Comparison of ENCODE assay signal across 16 mouse cellular contexts in genomic region chr5:67473094-67473493, GRCm38 (mm10). TPM values are rescaled to one million over a fixed set of nuclear protein-coding genes. Genes with fewer than 3 reads are reported as not detected.
DNase-seq lines count a peak whose midpoint lies in the region; ATAC-seq and TF ChIP-seq lines count a peak whose summit lies in the region.
"Had no signal": no experiment of that assay in that cellular context is flagged by ENCODE, and none has a peak within 500 bp of the region (broad histone marks: within the 10 kb centered on the region; RNA-seq: fewer than 3 reads in every experiment).

No protein-coding gene starts in this region.

- H3K9ac ChIP-seq in forebrain, postnatal 0 days, result no peak overlapping the region
- no peak overlapping the region for H3K9ac ChIP-seq in forebrain, embryonic 15.5 days (replicated peaks)
- no peak overlapping the region for H3K9ac ChIP-seq in lung, embryonic 14.5 days
- H3K9ac ChIP-seq: hindbrain, embryonic 15.5 days; limb, embryonic 15.5 days had no signal

- H3K4me3 ChIP-seq in forebrain, postnatal 0 days (ENCODE audit: low read depth, low read length), result no peak overlapping the region
- H3K4me3 ChIP-seq in forebrain, embryonic 15.5 days, result no peak overlapping the region
- no peak overlapping the region for H3K4me3 ChIP-seq in lung, embryonic 14.5 days (ENCODE audit: low read depth, low read length)
- H3K4me3 ChIP-seq: hindbrain, embryonic 15.5 days; limb, embryonic 15.5 days had no signal

- no peak for TF ChIP-seq CTCF in forebrain, postnatal 0 days (IDR thresholded peaks at IDR 0.05; ENCODE audit: low read depth)
- no peak for TF ChIP-seq CTCF in lung, embryonic 14.5 days (IDR thresholded peaks at IDR 0.05; ENCODE audit: low read depth)

- H3K27me3 ChIP-seq in forebrain, postnatal 0 days (ENCODE audit: insufficient read depth, low read length), result no peaks in the 10 kb centered on the region
- no peaks in the 10 kb centered on the region for H3K27me3 ChIP-seq in forebrain, embryonic 15.5 days
- no peaks in the 10 kb centered on the region for H3K27me3 ChIP-seq in lung, embryonic 14.5 days (ENCODE audit: insufficient read depth, low read length)
- H3K27me3 ChIP-seq: hindbrain, embryonic 15.5 days; limb, embryonic 15.5 days had no signal

- H3K36me3 ChIP-seq in forebrain, postnatal 0 days (ENCODE audit: insufficient read depth), result no peaks in the 10 kb centered on the region
- no peaks in the 10 kb centered on the region for H3K36me3 ChIP-seq in forebrain, embryonic 15.5 days
- H3K36me3 ChIP-seq in lung, embryonic 14.5 days (ENCODE audit: insufficient read depth), result no peaks in the 10 kb centered on the region
- H3K36me3 ChIP-seq: hindbrain, embryonic 15.5 days; limb, embryonic 15.5 days had no signal

- peaks cover 8% of the 10 kb centered on the region; the same call in 1 of the 2 replicates for H3K4me1 ChIP-seq in forebrain, postnatal 0 days (ENCODE audit: insufficient read depth)
- peaks cover 16% of the 10 kb centered on the region for H3K4me1 ChIP-seq in forebrain, embryonic 15.5 days
- peaks cover 12% of the 10 kb centered on the region for H3K4me1 ChIP-seq in lung, embryonic 14.5 days (ENCODE audit: insufficient read depth)

- no peak overlapping the region for H3K27ac ChIP-seq in forebrain, postnatal 0 days (ENCODE audit: low read depth, low read length)
- H3K27ac ChIP-seq in forebrain, embryonic 15.5 days (replicated peaks), result no peak overlapping the region
- peak overlapping the region; percentile 69; the same call in 1 of the 2 replicates for H3K27ac ChIP-seq in lung, embryonic 14.5 days (ENCODE audit: low read depth)
- H3K27ac ChIP-seq: hindbrain, embryonic 15.5 days; limb, embryonic 15.5 days had no signal

- peak; percentile 19 for DNase-seq in forebrain, postnatal 0 days
- DNase-seq in lung, embryonic 14.5 days, result peak; percentile 80
- no peak for DNase-seq in lung, postnatal 25 days (ENCODE audit: low spot score)
- peak; percentile 9 for DNase-seq in Muller cell, postnatal 12 days (ENCODE audit: inconsistent ontology term)
- DNase-seq in lung, postnatal 10 days, result peak; percentile 49
- DNase-seq in right cerebral cortex, postnatal 4 days, result no peak
- DNase-seq: adrenal gland, postnatal 25 days; cerebellum, adult 9-10 months; gastrocnemius, postnatal 10 days; heart, adult 18-20 months; right cerebral cortex, adult 18-20 months had no signal

- H3K4me2 ChIP-seq in forebrain, postnatal 0 days (ENCODE audit: low read depth), result no peak overlapping the region
- no peak overlapping the region for H3K4me2 ChIP-seq in forebrain, embryonic 15.5 days (replicated peaks)
- peak overlapping the region; percentile 35; the same call in 1 of the 2 replicates for H3K4me2 ChIP-seq in lung, embryonic 14.5 days
- H3K4me2 ChIP-seq: hindbrain, embryonic 15.5 days; limb, embryonic 15.5 days had no signal

- ATAC-seq in forebrain, postnatal 0 days, result peak; percentile 36; the same call in 1 of the 2 replicates
- ATAC-seq in forebrain, embryonic 15.5 days (replicated peaks), result no peak; the same call in 1 of the 2 replicates
- ATAC-seq in lung, embryonic 14.5 days (ENCODE audit: insufficient read depth), result peak; percentile 71
- ATAC-seq: activated CD4-positive, CD25-positive, alpha-beta regulatory T cell, adult 4 months; Patski had no signal

- no peaks in the 10 kb centered on the region for H3K9me3 ChIP-seq in forebrain, postnatal 0 days (ENCODE audit: low read length)
- no peaks in the 10 kb centered on the region for H3K9me3 ChIP-seq in forebrain, embryonic 15.5 days
- no peaks in the 10 kb centered on the region for H3K9me3 ChIP-seq in lung, embryonic 14.5 days (ENCODE audit: low read depth, low read length)
- H3K9me3 ChIP-seq: hindbrain, embryonic 15.5 days; limb, embryonic 15.5 days had no signal

- WGBS in forebrain, postnatal 0 days, result 36% methylated on average over 5 of the region's 5 CpGs
- WGBS in forebrain, embryonic 15.5 days, result 44% methylated on average over 5 of the region's 5 CpGs
- WGBS in lung, embryonic 14.5 days, result 42% methylated on average over 5 of the region's 5 CpGs

RNA-seq across cellular contexts. Expression of gene Bend4, which starts 45.0 kb away (rescaled TPM):
- 7.2 and 11.5 TPM in 2 replicates for total RNA-seq in forebrain, postnatal 0 days (2014; rRNA removed)
- polyA plus RNA-seq in forebrain, postnatal 0 days (2015; fragmentation: Nextera tagmentation; extraction: Ambion mirVana), result 2.6 and 5.0 TPM in 2 replicates
- 7.4 and 7.8 TPM in 2 replicates for polyA plus RNA-seq in forebrain, embryonic 15.5 days (2015; fragmentation: Nextera tagmentation; extraction: Ambion mirVana)
- polyA plus RNA-seq in lung, embryonic 14.5 days (2014; fragmentation: Nextera tagmentation; extraction: Ambion mirVana), result 7.7 and 8.1 TPM in 2 replicates

Comparison
In these comparisons a context has a peak if more than half of its experiments do, and no peak if none do; other contexts are left out.
1. DNase-seq: peak in forebrain, postnatal 0 days (single experiment), lung, embryonic 14.5 days (single experiment), Muller cell, postnatal 12 days (single experiment) and lung, postnatal 10 days (single experiment); none in lung, postnatal 25 days (single experiment) and right cerebral cortex, postnatal 4 days (single experiment).